Mouse (Mus musculus): ENCODE results near the gene Foxe1.

- TF ChIP-seq CTCF (IDR thresholded peaks at IDR 0.05; ENCODE audit: borderline replicate concordance, extremely low read depth, insufficient read depth, insufficient read length) (peak; percentile 48; the same call in 1 of the 2 replicates), POLR2A (IDR thresholded peaks at IDR 0.05; ENCODE audit: borderline replicate concordance, extremely low read depth, insufficient read depth, insufficient read length, poor library complexity, severe bottlenecking) (no peak)
These were observed 31.0 kb downstream of the Foxe1 start for GRCm38 (mm10) chr4:46374455-46374854.
